Mouse (Mus musculus) stomach, embryonic 14.5 days (tissue): ENCODE results near the gene Zfp90. TPM values are rescaled to one million over a fixed set of nuclear protein-coding genes. Genes with fewer than 3 reads are reported as not detected.

Experiments used
- ATAC-seq: fragments of 200-750 bp; cut with Nextera tagmentation; 2 replicates; pipeline ENCODE4 v1.8.0; 2017; ENCODE audit warnings: low read depth, moderate TSS enrichment; ENCODE audit not compliant: insufficient number of reproducible peaks, insufficient read depth, low FRiP score
- H3K27ac ChIP-seq: fragments of 300-500 bp; sonication (generic); 2 replicates; pipeline ENCODE4 v1.5.1; 2014; ENCODE audit warnings: mild to moderate bottlenecking, low read length, moderate library complexity, mixed read lengths
- H3K27me3 ChIP-seq: fragments of 300-500 bp; sonication (generic); 2 replicates; pipeline ENCODE4 v1.6.1; 2014; ENCODE audit warnings: low read length, control low read depth, mixed read lengths; ENCODE audit not compliant: control insufficient read depth, insufficient read depth
- H3K36me3 ChIP-seq: fragments of 300-500 bp; sonication (generic); 2 replicates; pipeline ENCODE4 v1.6.1; 2014; ENCODE audit warnings: mild to moderate bottlenecking, control low read depth, low read length, moderate library complexity, mixed read lengths; ENCODE audit not compliant: control insufficient read depth, insufficient read depth
- H3K4me1 ChIP-seq: fragments of 300-500 bp; sonication (generic); 2 replicates; pipeline ENCODE4 v1.6.1; 2014; ENCODE audit warnings: low read length, control low read depth, mixed read lengths; ENCODE audit not compliant: control insufficient read depth, insufficient read depth
- H3K4me2 ChIP-seq: fragments of 300-500 bp; sonication (generic); replicated peaks from 2 replicates; pipeline ENCODE4 v1.6.1; 2014; ENCODE audit warnings: low read depth, low read length, control low read depth
- H3K4me3 ChIP-seq: fragments of 300-500 bp; sonication (generic); 2 replicates; pipeline ENCODE4 v1.5.1; 2014; ENCODE audit warnings: low read depth, low read length, control low read depth
- H3K9ac ChIP-seq: fragments of 300-500 bp; sonication (generic); replicated peaks from 2 replicates; pipeline ENCODE4 v1.6.1; 2014; ENCODE audit warnings: low read depth, mild to moderate bottlenecking, control low read depth, low read length, moderate library complexity, mixed read lengths
- H3K9me3 ChIP-seq: fragments of 300-500 bp; sonication (generic); 2 replicates; pipeline ENCODE4 v1.6.1; 2016; ENCODE audit warnings: low read depth, low read length, control low read depth; ENCODE audit not compliant: control insufficient read depth
- WGBS: fragments of 180-500 bp; shearing (Covaris S2); extraction: QIAGEN DNeasy Blood & Tissue Kit; methylation state at CpG from one replicate; pipeline ENCODE4 v1.1.7; 2014; 5-methylcytosine and 5-hydroxymethylcytosine counted together
- polyA plus RNA-seq: library from polyadenylated mRNA; unstranded; fragments of >200 nt; fragmentation: Nextera tagmentation; extraction: Ambion mirVana; gene quantifications from 2 replicates; pipeline ENCODE4 v1.2.1, GENCODE M21; 2014

Gene Zfp90
- polyA plus RNA-seq, 1 experiment from 2014 or later: 23.8 TPM

- 77% methylated on average over 3 of the region's 3 CpGs for WGBS
- Histone ChIP-seq H3K4me3 (no peak overlapping the region), H3K4me1 (no peaks in the 10 kb centered on the region), H3K4me2 (no peak overlapping the region), H3K9me3 (no peaks in the 10 kb centered on the region), H3K27me3 (no peaks in the 10 kb centered on the region), H3K9ac (no peak overlapping the region), H3K36me3 (no peaks in the 10 kb centered on the region), H3K27ac (no peak overlapping the region)
- ATAC-seq: no peak
Observed at GRCm38 (mm10) chr8:106440146-106440545, 25.0 kb downstream of the Zfp90 start.

GRCm38 (mm10) chr8:106442740-106443139 is 27.6 kb downstream of the Zfp90 start:
- no peak overlapping the region for H3K4me2 ChIP-seq
- H3K4me3 ChIP-seq: no peak overlapping the region
- no peak for ATAC-seq
- H3K9ac ChIP-seq: no peak overlapping the region
- H3K36me3 ChIP-seq: no peaks in the 10 kb centered on the region
- no peak overlapping the region for H3K27ac ChIP-seq
- H3K27me3 ChIP-seq: no peaks in the 10 kb centered on the region
- H3K4me1 ChIP-seq: no peaks in the 10 kb centered on the region
- no peaks in the 10 kb centered on the region for H3K9me3 ChIP-seq
- 93% methylated on average over 1 of the region's 1 CpGs for WGBS

GRCm38 (mm10) chr8:106451301-106452085 is 36.4 kb downstream of the Zfp90 start:
- no peaks in the 10 kb centered on the region for H3K36me3 ChIP-seq
- no peaks in the 10 kb centered on the region for H3K9me3 ChIP-seq
- H3K27me3 ChIP-seq: no peaks in the 10 kb centered on the region
- no peak overlapping the region for H3K9ac ChIP-seq
- H3K4me3 ChIP-seq: no peak overlapping the region
- H3K27ac ChIP-seq: no peak overlapping the region
- 0 out of 2 replicates have a peak, but pooled peaks cover 2% of the 10 kb centered on the region for H3K4me1 ChIP-seq
- no peak for ATAC-seq
- WGBS: 64% methylated on average over 6 of the region's 6 CpGs
- H3K4me2 ChIP-seq: no peak overlapping the region

- H3K9me3 ChIP-seq: no peaks in the 10 kb centered on the region
- H3K27ac ChIP-seq: no peak overlapping the region
- H3K4me2 ChIP-seq: no peak overlapping the region
- no peak for ATAC-seq
- H3K4me1 ChIP-seq: 0 out of 2 replicates have a peak, but pooled peaks cover 2% of the 10 kb centered on the region
- no peaks in the 10 kb centered on the region for H3K27me3 ChIP-seq
- no peaks in the 10 kb centered on the region for H3K36me3 ChIP-seq
- no peak overlapping the region for H3K9ac ChIP-seq
- H3K4me3 ChIP-seq: no peak overlapping the region
- 39% methylated on average over 12 of the region's 12 CpGs for WGBS
Observed at GRCm38 (mm10) chr8:106452701-106453481, 37.8 kb downstream of the Zfp90 start.

- H3K27ac ChIP-seq: no peak overlapping the region
- no peak overlapping the region for H3K4me2 ChIP-seq
- no peak overlapping the region for H3K4me3 ChIP-seq
- no peak overlapping the region for H3K9ac ChIP-seq
- 0 out of 2 replicates have a peak, but pooled peaks cover 2% of the 10 kb centered on the region for H3K4me1 ChIP-seq
- H3K9me3 ChIP-seq: no peaks in the 10 kb centered on the region
- ATAC-seq: no peak
- 59% methylated on average over 11 of the region's 11 CpGs for WGBS
- no peaks in the 10 kb centered on the region for H3K36me3 ChIP-seq
- H3K27me3 ChIP-seq: no peaks in the 10 kb centered on the region
Observed at GRCm38 (mm10) chr8:106454036-106454435, 38.9 kb downstream of the Zfp90 start.

- ATAC-seq: no peak
- Histone ChIP-seq H3K4me3 (no peak overlapping the region), H3K9ac (no peak overlapping the region), H3K36me3 (no peaks in the 10 kb centered on the region), H3K4me1 (no peaks in the 10 kb centered on the region), H3K9me3 (no peaks in the 10 kb centered on the region), H3K4me2 (no peak overlapping the region), H3K27ac (no peak overlapping the region), H3K27me3 (no peaks in the 10 kb centered on the region)
- WGBS: 50% methylated on average over 5 of the region's 5 CpGs
Observed at GRCm38 (mm10) chr8:106462131-106462530, 47.0 kb downstream of the Zfp90 start.

- H3K9me3 ChIP-seq: no peaks in the 10 kb centered on the region
- H3K27me3 ChIP-seq: no peaks in the 10 kb centered on the region
- ATAC-seq: no peak
- H3K4me2 ChIP-seq: no peak overlapping the region
- H3K4me3 ChIP-seq: no peak overlapping the region
- H3K27ac ChIP-seq: no peak overlapping the region
- H3K36me3 ChIP-seq: no peaks in the 10 kb centered on the region
- WGBS: 83% methylated on average over 6 of the region's 6 CpGs
- H3K9ac ChIP-seq: no peak overlapping the region
- H3K4me1 ChIP-seq: no peaks in the 10 kb centered on the region
Observed at GRCm38 (mm10) chr8:106463795-106464194, 48.7 kb downstream of the Zfp90 start.

- H3K4me2 ChIP-seq: no peak overlapping the region
- no peaks in the 10 kb centered on the region for H3K27me3 ChIP-seq
- H3K36me3 ChIP-seq: no peaks in the 10 kb centered on the region
- H3K27ac ChIP-seq: no peak overlapping the region
- H3K4me1 ChIP-seq: no peaks in the 10 kb centered on the region
- H3K9me3 ChIP-seq: no peaks in the 10 kb centered on the region
- H3K4me3 ChIP-seq: no peak overlapping the region
- ATAC-seq: no peak
- 39% methylated on average over 7 of the region's 7 CpGs for WGBS
- H3K9ac ChIP-seq: no peak overlapping the region
Observed at GRCm38 (mm10) chr8:106469485-106469884, 54.4 kb downstream of the Zfp90 start.
